Mouse (Mus musculus) intestine, embryonic 15.5 days (tissue): ENCODE data around the gene Dppa3. TPM values are rescaled to one million over a fixed set of nuclear protein-coding genes. Genes with fewer than 3 reads are reported as not detected.

Experiments used
- ATAC-seq: fragments of 200-750 bp; cut with Nextera tagmentation; 2 replicates; pipeline ENCODE4 v1.8.0; 2017; ENCODE audit warnings: moderate TSS enrichment, moderate library complexity
- H3K27ac ChIP-seq: fragments of 300-500 bp; sonication (generic); 2 replicates; pipeline ENCODE4 v1.5.1; 2015; ENCODE audit warnings: mild to moderate bottlenecking, inconsistent platforms
- H3K27me3 ChIP-seq: fragments of 300-500 bp; sonication (generic); replicated peaks from 2 replicates; pipeline ENCODE4 v1.6.1; 2015; ENCODE audit warnings: inconsistent platforms
- H3K36me3 ChIP-seq: fragments of 300-500 bp; sonication (generic); 2 replicates; pipeline ENCODE4 v1.6.1; 2015; ENCODE audit warnings: inconsistent platforms
- H3K4me1 ChIP-seq: fragments of 300-500 bp; sonication (generic); replicated peaks from 2 replicates; pipeline ENCODE4 v1.6.1; 2015; ENCODE audit warnings: inconsistent platforms
- H3K4me2 ChIP-seq: fragments of 300-500 bp; sonication (generic); replicated peaks from 2 replicates; pipeline ENCODE4 v1.6.1; 2015; ENCODE audit warnings: mild to moderate bottlenecking, inconsistent platforms
- H3K4me3 ChIP-seq: fragments of 300-500 bp; sonication (generic); replicated peaks from 2 replicates; pipeline ENCODE4 v1.5.1; 2015; ENCODE audit warnings: inconsistent platforms
- H3K9ac ChIP-seq: fragments of 300-500 bp; sonication (generic); 2 replicates; pipeline ENCODE4 v1.6.1; 2015; ENCODE audit warnings: inconsistent platforms
- H3K9me3 ChIP-seq: fragments of 300-500 bp; sonication (generic); 2 replicates; pipeline ENCODE4 v1.6.1; 2016; ENCODE audit warnings: inconsistent platforms
- WGBS: fragments of 180-500 bp; shearing (Covaris S2); methylation state at CpG from one replicate; pipeline ENCODE4 v1.1.7; 2015; 5-methylcytosine and 5-hydroxymethylcytosine counted together
- polyA plus RNA-seq: library from polyadenylated mRNA; unstranded; fragments of >200 nt; fragmentation: Nextera tagmentation; extraction: Ambion mirVana; gene quantifications from 2 replicates; pipeline ENCODE4 v1.2.1, GENCODE M21; 2015

The Dppa3 gene
- polyA plus RNA-seq, result not detected in 2 replicates

- H3K9me3 ChIP-seq, result no peaks in the 10 kb centered on the region
- peak within 1 kb of the TSS; percentile 12; the same call in 1 of the 2 replicates for H3K4me3 ChIP-seq
- H3K27ac ChIP-seq, result no peak within 1 kb of the TSS
- H3K9ac ChIP-seq, result no peak within 1 kb of the TSS
- H3K36me3 ChIP-seq, result no peaks in the 10 kb centered on the region
- WGBS, result 91% methylated on average over 8 of the region's 8 CpGs
- H3K4me1 ChIP-seq, result no peaks in the 10 kb centered on the region
- peak within 1 kb of the TSS; percentile 48; the same call in 1 of the 2 replicates for H3K4me2 ChIP-seq
- H3K27me3 ChIP-seq, result no peaks in the 10 kb centered on the region
- no peak for ATAC-seq
Observed at GRCm38 (mm10) chr6:122626110-122626509, at the start of gene Dppa3. Gene Dppa3, plus strand, starts transcription at chr6:122626410.

DNA sequence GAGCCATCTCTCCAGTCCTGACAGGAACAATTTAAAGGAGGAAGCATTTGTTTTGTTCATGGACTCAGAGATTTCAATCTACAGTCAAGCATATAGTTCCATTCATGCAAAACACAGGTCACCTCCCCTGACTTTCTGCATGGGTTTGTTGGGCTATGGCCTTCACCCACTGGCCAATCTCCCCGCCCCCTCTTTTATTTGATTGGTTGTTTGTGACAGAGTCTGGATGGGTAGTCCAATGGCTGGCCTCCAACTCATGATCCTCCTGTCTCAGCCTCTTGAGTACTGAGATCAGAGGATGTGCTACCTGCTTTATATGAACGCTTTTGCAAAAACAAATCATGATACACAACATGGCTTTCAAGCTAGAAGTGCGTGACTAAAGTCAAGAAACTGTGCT, 49.2 kb upstream of the Dppa3 start:
- Histone ChIP-seq H3K9me3 (no peaks in the 10 kb centered on the region), H3K4me1 (no peaks in the 10 kb centered on the region), H3K4me2 (no peak overlapping the region), H3K9ac (no peak overlapping the region), H3K4me3 (no peak overlapping the region), H3K36me3 (no peaks in the 10 kb centered on the region), H3K27me3 (no peaks in the 10 kb centered on the region), H3K27ac (no peak overlapping the region)
- no peak for ATAC-seq
- WGBS, result 96% methylated on average over 3 of the region's 3 CpGs

DNA sequence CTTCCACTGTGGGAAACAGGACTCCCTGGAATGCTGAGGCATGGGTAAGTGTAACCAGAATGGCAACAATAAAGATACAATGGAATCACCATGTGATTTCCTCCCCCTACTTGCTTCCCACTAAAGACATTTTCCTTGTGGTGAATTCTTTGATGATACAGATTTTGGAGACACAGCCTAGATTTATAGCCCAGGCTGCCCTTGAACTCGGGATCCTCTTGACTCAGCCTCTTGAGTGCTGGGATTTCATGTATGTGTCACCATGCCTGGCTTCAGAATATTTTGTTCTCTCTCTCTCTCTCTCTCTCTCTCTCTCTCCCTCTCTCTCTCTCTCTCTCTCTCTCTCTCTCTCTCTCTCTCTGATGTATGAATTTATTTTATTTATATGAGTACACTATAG, 47.1 kb upstream of the Dppa3 start:
- H3K27ac ChIP-seq, result no peak overlapping the region
- no peak overlapping the region for H3K9ac ChIP-seq
- WGBS, result 70% methylated on average over 1 of the region's 1 CpGs
- H3K9me3 ChIP-seq, result no peaks in the 10 kb centered on the region
- H3K4me1 ChIP-seq, result no peaks in the 10 kb centered on the region
- H3K4me3 ChIP-seq, result no peak overlapping the region
- no peaks in the 10 kb centered on the region for H3K27me3 ChIP-seq
- no peaks in the 10 kb centered on the region for H3K36me3 ChIP-seq
- ATAC-seq, result no peak
- H3K4me2 ChIP-seq, result no peak overlapping the region

DNA sequence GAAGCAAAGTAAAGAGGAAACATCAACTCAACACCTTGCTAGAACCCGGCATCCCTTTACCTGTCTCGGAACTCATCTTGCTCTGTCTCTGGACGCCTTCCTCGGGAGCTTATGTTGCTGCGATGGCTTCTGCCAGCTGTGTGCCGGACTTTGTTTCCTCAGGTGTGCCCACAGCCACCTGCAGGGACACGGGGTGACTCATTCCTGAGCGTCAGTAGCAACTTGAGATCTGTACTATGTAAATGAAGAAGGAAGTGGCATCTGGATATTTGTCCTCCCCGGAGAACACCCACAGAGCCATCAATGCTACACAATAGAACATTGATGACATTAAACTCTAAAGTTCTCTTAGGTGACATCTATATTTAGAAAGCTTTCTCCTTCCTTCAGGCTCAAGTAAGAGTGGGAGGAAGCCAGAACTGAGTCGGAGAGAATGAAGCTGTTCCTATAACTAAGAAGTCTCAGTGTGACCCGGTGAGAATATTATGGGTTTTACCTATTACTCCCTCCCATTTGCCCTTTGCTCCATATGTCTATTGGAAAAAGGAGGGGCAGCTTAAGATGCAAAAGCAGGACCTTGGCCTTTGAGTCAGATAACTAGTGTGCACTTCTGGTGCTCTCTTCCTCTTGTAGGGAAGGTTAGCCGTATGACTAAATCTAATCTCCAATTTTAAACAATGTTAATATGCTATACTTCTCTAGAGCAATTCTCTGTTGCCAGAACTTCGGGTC, 35.0 kb upstream of the Dppa3 start:
- H3K9me3 ChIP-seq, result no peaks in the 10 kb centered on the region
- no peaks in the 10 kb centered on the region for H3K36me3 ChIP-seq
- H3K4me3 ChIP-seq, result 0 out of 2 replicates have a peak overlapping the region, but pooled peaks have one; percentile 6
- peak overlapping the region; percentile 64; the same call in 1 of the 2 replicates for H3K27ac ChIP-seq
- no peaks in the 10 kb centered on the region for H3K4me1 ChIP-seq
- ATAC-seq, result peak; percentile 94
- WGBS, result 66% methylated on average over 13 of the region's 13 CpGs
- H3K4me2 ChIP-seq, result no peak overlapping the region
- no peaks in the 10 kb centered on the region for H3K27me3 ChIP-seq
- no peak overlapping the region for H3K9ac ChIP-seq

- H3K9me3 ChIP-seq, result no peaks in the 10 kb centered on the region
- WGBS, result 95% methylated on average over 2 of the region's 2 CpGs
- no peaks in the 10 kb centered on the region for H3K36me3 ChIP-seq
- H3K4me2 ChIP-seq, result no peak overlapping the region
- no peaks in the 10 kb centered on the region for H3K27me3 ChIP-seq
- H3K4me1 ChIP-seq, result no peaks in the 10 kb centered on the region
- no peak overlapping the region for H3K27ac ChIP-seq
- ATAC-seq, result no peak
- H3K4me3 ChIP-seq, result no peak overlapping the region
- H3K9ac ChIP-seq, result no peak overlapping the region
Observed at GRCm38 (mm10) chr6:122592905-122593304, 33.3 kb upstream of the Dppa3 start.

DNA sequence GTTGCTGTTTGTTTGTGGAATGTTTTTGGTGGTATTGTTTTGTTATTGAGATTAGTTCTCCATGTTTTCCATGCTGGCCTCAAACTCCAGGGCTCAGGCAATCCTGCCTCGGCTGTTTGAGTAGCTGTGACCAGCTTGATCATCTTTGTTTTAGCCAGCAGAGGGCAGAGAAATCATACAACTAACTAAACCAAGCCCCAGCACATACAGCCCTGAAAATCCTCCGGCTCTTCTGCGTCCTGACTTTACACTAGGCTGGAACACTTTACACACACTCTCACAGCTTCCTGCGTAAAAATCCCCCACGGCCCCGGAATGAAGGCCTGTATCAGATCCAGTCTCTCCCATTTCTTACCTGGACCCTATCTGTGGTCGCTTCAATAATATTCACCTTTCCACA, 30.6 kb upstream of the Dppa3 start:
- no peak overlapping the region for H3K4me2 ChIP-seq
- H3K27me3 ChIP-seq, result no peaks in the 10 kb centered on the region
- no peak overlapping the region for H3K27ac ChIP-seq
- H3K9me3 ChIP-seq, result no peaks in the 10 kb centered on the region
- WGBS, result 24% methylated on average over 7 of the region's 7 CpGs
- H3K36me3 ChIP-seq, result no peaks in the 10 kb centered on the region
- H3K4me1 ChIP-seq, result no peaks in the 10 kb centered on the region
- ATAC-seq, result no peak
- H3K9ac ChIP-seq, result no peak overlapping the region
- no peak overlapping the region for H3K4me3 ChIP-seq

- no peak for ATAC-seq
- Histone ChIP-seq H3K27ac (no peak overlapping the region), H3K9me3 (no peaks in the 10 kb centered on the region), H3K4me2 (no peak overlapping the region), H3K9ac (no peak overlapping the region), H3K4me1 (no peaks in the 10 kb centered on the region), H3K4me3 (no peak overlapping the region), H3K27me3 (no peaks in the 10 kb centered on the region), H3K36me3 (no peaks in the 10 kb centered on the region)
- 46% methylated on average over 7 of the region's 7 CpGs for WGBS
Observed at GRCm38 (mm10) chr6:122596608-122597007, 29.6 kb upstream of the Dppa3 start.

- Histone ChIP-seq H3K36me3 (no peaks in the 10 kb centered on the region), H3K9me3 (no peaks in the 10 kb centered on the region), H3K27ac (no peak overlapping the region), H3K9ac (no peak overlapping the region), H3K4me2 (no peak overlapping the region), H3K27me3 (no peaks in the 10 kb centered on the region), H3K4me1 (no peaks in the 10 kb centered on the region), H3K4me3 (no peak overlapping the region)
- ATAC-seq, result no peak
- WGBS, result 92% methylated on average over 4 of the region's 4 CpGs
Observed at GRCm38 (mm10) chr6:122598014-122598413, 28.2 kb upstream of the Dppa3 start.

GRCm38 (mm10) chr6:122598436-122598835, 27.8 kb upstream of the Dppa3 start:
- H3K9ac ChIP-seq, result no peak overlapping the region
- H3K4me2 ChIP-seq, result no peak overlapping the region
- H3K27me3 ChIP-seq, result no peaks in the 10 kb centered on the region
- H3K4me1 ChIP-seq, result no peaks in the 10 kb centered on the region
- 85% methylated on average over 6 of the region's 6 CpGs for WGBS
- H3K27ac ChIP-seq, result no peak overlapping the region
- no peak overlapping the region for H3K4me3 ChIP-seq
- H3K9me3 ChIP-seq, result no peaks in the 10 kb centered on the region
- ATAC-seq, result no peak
- H3K36me3 ChIP-seq, result no peaks in the 10 kb centered on the region

- H3K27me3 ChIP-seq, result no peaks in the 10 kb centered on the region
- H3K27ac ChIP-seq, result no peak overlapping the region
- no peak overlapping the region for H3K4me2 ChIP-seq
- H3K9ac ChIP-seq, result no peak overlapping the region
- ATAC-seq, result no peak
- no peaks in the 10 kb centered on the region for H3K9me3 ChIP-seq
- H3K4me3 ChIP-seq, result no peak overlapping the region
- H3K36me3 ChIP-seq, result no peaks in the 10 kb centered on the region
- WGBS, result 88% methylated on average over 9 of the region's 9 CpGs
- H3K4me1 ChIP-seq, result no peaks in the 10 kb centered on the region
Observed at GRCm38 (mm10) chr6:122599054-122599737, 27.0 kb upstream of the Dppa3 start.

DNA sequence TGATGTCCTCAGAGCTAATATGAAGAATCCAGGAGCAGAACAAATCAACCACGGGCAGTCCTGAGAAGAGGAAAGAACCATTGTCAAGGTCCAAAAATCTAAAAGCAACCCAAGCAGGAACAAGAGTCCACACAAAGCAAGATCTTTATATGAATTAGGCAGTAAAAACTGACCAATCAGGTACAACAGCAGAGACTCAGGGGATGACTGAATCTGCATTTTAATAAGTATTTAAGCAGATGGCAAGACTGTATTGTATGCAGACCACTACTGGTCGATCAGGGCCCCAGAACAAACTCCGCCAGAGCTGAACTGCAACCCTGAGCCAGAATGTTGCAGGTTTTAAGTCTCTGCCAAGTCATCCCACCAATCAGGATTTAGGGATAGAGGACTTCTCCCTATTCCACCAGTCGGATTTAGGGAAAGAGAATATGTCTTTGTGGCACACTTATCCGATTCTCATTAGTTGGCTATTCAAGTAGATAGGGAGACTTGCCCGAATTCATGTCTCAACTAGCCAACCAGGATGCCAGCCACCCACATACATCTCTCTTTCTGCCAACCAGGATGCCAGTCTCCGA, 26.1 kb upstream of the Dppa3 start:
- H3K9ac ChIP-seq, result no peak overlapping the region
- H3K27me3 ChIP-seq, result no peaks in the 10 kb centered on the region
- no peaks in the 10 kb centered on the region for H3K4me1 ChIP-seq
- 78% methylated on average over 7 of the region's 7 CpGs for WGBS
- no peak overlapping the region for H3K27ac ChIP-seq
- no peak for ATAC-seq
- H3K4me3 ChIP-seq, result no peak overlapping the region
- H3K36me3 ChIP-seq, result no peaks in the 10 kb centered on the region
- no peak overlapping the region for H3K4me2 ChIP-seq
- H3K9me3 ChIP-seq, result no peaks in the 10 kb centered on the region

DNA sequence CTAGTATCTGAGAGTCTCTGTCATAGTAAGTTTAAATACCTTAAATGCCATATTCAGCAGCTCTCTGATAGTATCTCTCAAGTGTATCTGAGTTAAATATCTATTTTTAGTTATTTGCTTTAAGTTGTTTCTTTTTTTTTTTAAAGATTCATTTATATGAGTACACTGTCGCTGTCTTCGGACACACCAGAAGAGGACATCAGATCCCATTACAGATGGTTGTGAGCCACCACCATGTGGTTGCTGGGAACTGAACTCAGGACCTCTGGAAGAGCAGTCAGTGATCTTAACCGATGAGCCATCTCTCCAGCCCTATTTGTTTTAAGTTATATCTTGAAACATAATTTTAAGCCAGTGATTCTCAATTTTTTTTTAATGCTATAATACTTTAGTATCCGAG, 25.2 kb upstream of the Dppa3 start:
- Histone ChIP-seq H3K4me1 (no peaks in the 10 kb centered on the region), H3K27ac (no peak overlapping the region), H3K4me2 (no peak overlapping the region), H3K4me3 (no peak overlapping the region), H3K36me3 (no peaks in the 10 kb centered on the region), H3K9me3 (no peaks in the 10 kb centered on the region), H3K9ac (no peak overlapping the region), H3K27me3 (no peaks in the 10 kb centered on the region)
- 85% methylated on average over 4 of the region's 4 CpGs for WGBS
- no peak for ATAC-seq
